Mouse (Mus musculus) liver (tissue): ENCODE data around the gene Lrriq3.

Experiments
- DNase-seq: peaks from one replicate; pipeline ENCODE4 v3.0.0-alpha.2; 2020; ENCODE audit warnings: mixed read lengths

Lrriq3 gene

DNA sequence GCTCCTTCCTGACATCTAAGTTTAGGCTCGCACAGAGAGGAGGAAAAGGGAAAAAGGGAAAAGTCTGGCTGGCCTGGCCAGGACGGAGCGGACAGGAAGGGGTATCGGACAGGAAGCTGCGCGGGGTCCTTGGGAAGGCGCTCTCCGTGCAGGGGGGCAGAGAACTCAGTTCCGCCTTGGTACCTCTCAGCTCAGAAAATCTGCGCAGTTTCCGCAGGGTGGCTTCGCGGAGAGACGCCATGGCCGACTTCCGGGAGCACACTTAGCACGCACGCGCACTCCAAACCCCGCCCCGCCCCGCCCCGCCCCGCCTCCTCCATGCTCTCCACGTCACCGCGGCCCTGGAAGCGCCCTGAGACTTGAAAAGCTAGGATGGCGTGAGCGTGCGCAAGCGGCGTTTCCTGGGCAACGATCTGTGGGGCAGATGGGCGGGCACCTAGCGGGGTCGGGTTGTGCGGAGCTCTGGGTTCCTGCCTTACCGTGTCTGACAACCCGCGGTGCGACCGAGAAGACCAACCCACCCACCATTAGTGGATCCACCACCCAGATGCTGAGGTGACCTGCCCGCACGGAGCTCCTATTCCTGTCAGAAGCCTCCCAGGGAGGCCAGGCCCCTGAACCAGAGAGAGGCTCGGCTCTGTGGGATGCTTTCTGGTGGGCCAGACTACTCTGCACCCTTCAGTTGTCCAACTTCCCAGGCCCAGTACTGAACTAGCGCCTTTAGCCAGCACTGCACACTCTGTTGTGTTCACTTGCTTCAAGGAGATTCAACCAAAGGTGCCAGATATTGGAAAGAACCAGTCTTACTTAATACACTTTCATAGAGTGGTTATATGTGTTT lies at the start of gene Lrriq3, which contains the start of gene Fpgt:
Lrriq3 (plus strand) TSS at position 319 of the 841 bp plus-strand sequence.
Fpgt (minus strand) TSS at position 288 of the 841 bp plus-strand sequence.
- peak; percentile 92 for DNase-seq

- no peak for DNase-seq
Measured at GRCm38 (mm10) chr3:155052021-155052420, 41.2 kb upstream of the Lrriq3 start.

GRCm38 (mm10) chr3:155053189-155053588 lies 40.0 kb upstream of the Lrriq3 start:
- DNase-seq, result no peak

DNA sequence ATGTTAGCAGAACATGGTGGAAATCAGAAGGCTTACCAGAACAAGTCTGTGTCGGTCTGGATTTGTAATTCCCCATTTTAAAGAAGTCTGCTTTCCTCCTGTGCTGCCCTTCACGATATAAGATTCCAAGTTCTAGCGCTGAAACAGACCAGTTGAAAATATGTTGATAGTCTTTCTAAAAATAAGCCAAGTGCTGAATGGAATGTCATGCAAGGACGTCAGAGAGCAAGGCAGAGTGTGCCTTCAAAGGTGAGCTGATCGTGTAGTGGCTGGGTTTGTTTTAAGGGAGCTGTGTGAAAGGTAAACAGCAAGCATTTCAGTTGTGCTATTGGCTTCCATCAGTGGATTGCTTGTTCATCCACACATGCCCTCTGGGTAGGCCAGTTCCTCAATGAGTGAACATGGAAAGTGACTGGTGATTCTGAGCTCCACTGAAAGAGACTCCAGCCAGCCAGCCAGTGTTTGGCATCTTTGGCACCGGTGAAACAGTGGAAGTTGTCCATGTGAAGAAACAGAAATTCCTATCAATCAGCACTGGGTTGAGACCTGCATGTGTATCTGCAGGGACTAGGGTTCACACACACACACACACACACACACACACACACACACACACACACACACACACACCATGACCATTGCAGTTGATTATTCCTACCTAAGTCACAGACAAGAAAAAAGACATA lies 37.9 kb upstream of the Lrriq3 start, which contains the start of gene Tnni3k:
Tnni3k (minus strand) TSS at position 177 of the 686 bp plus-strand sequence.
- no peak for DNase-seq

GRCm38 (mm10) chr3:155056606-155057005 lies 36.6 kb upstream of the Lrriq3 start:
- DNase-seq, result no peak

GRCm38 (mm10) chr3:155057566-155057965 lies 35.7 kb upstream of the Lrriq3 start:
- no peak for DNase-seq

- DNase-seq, result no peak
Measured at GRCm38 (mm10) chr3:155058800-155059448, 34.3 kb upstream of the Lrriq3 start.

GRCm38 (mm10) chr3:155059449-155059822 lies 33.8 kb upstream of the Lrriq3 start:
- DNase-seq, result no peak

DNA sequence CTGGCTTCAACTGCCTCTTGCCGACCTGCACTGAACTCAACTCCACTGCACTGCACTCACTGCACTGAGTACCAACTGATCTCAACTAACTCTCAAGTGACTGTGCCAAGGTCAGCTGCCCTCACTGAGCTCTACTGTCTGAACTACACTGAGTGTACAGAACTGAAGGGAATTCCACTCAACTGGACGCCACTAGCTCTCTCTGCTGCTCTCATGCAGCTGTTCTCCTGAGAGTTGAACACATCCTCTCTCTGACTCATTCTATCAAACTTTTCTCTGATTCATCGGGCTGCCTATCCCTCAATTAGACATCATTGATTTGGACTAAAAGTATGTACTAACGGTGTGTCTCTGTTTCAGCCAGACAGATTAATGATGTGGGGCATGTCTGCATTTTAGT lies 15.3 kb upstream of the Lrriq3 start:
- DNase-seq, result no peak

DNA sequence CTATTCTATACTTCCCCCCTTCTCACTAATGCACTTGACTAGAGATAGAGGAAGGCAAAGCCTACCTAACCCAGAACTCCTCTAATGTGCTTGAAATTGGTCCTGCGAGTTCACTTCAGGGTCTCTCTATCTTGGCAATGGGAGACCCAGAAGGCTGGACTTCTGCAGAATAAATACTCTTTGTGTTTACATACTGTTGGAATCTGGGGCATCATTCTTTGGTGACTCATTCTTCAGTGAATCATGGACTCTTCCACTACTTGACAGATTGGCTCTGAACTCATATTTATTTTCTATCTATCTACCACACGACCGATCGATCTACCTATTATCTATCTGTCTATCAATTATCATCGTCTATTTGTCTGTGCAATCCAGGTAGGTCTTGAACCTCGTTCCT lies 1.2 kb upstream of the Lrriq3 start:
- DNase-seq, result no peak

DNA sequence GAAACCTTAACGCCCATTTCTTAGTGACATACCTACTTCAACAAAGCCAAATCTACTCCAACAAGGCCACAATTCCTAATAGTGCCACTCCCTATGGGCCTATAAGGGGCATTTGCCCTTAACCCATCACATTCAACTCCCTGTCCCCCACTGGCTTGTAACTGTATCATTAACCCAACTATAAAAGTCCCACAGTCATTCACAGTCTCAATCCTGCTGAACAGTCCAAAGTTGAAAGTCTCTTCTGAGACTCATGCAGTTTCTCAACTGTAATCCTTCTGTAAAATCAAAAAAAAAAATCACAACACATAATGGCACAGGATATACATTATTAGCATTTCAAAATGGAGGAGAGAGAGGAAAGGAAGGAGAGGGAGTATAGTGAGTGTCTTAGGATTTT lies 6.0 kb downstream of the Lrriq3 start:
- DNase-seq, result no peak

DNA sequence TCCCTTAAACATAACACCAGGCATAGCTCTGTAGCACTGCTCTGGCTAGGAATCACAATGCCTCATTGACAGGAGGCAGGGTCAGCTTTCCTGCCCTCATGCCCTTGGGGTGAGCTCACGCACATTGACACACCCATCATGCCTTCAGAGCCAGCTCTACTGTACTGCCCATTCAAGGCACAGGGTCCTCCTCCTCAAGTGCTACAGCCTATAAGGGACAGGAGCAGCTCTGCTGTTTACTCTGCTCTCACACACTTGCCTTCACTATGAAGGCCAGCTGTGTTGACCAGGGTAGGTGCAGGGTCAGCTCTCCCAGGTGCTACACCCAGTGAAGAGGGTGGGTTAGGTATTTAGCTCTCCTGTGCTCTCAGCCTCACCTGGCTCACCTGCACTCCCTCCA lies 12.7 kb downstream of the Lrriq3 start:
- no peak for DNase-seq

DNA sequence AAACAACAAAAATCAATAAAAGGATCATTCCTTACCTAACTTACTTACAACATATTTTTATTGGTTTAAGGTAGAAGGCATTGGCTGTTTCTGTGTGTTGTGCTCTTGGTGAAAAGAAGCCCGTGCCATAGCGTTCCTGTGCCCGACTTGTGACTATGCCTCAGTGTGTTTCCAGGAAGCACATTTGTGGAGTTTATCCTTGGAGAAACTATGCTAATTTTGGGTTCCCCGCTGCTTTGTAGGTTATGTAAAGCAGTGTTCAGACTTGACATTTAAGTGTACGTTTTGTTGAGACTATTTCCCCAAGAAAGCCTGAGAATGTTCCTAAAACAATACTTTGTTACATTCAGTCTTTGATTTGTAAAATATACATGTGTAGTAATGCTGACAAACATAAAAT lies 44.5 kb downstream of the Lrriq3 start:
- DNase-seq, result no peak

DNA sequence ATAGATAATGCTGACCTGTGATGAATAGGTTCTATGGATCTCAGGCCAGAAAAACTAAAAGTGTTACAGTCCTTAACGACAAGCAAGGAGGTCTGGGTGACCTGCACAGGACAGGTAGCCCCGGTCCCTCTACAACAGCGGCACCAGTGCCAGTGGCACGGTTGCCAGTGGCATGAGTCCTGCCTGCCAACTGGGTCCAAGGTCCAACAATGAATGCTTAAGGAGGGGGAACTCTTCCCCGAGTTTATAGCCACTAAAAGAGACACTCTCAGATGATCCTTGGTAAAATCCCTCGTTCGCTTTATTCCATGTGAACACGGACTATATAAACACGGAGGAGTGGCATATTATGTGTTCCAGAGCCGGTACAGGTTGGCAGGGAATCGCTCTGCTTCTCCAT lies 47.8 kb downstream of the Lrriq3 start:
- DNase-seq, result no peak

DNA sequence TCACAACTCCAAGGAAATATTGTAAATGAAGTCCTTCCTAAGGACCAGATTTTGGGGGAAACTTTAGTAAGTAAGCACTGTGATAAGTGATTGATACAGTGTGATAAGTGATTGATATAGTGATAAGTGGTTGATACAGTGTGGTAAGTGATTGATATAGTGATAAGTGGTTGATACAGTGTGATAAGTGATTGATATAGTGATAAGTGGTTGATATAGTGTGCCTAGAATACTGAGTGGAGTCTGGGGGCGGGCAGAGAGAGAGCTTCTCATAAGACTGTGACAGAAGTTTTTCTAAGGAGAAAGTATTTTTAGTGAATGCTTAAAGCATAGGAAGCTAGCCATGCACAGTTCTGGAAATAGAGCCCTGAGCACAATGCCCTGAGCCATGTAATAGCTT lies 51.1 kb downstream of the Lrriq3 start:
- no peak for DNase-seq

DNA sequence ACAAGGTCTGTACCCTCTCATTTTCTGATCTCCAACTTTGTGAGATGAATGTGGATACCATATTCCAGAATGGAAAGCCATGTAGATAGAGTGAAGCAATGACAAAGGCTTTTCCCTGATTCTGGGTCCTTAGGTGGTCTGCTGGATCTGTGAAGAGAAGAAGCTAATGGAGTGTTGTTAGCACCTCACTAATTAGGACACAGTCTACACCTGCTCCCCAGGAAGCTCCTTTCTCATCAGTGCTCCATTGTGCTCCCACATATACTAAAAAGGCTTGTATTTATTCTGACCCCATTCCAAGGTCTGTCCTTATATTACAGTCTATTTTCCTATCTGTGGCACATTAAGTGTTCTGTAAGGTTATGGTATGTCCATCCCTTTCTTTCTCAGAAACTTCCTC lies 68.6 kb downstream of the Lrriq3 start:
- no peak for DNase-seq

- DNase-seq, result no peak
Measured at GRCm38 (mm10) chr3:155180303-155180902, 87.2 kb downstream of the Lrriq3 start.

DNA sequence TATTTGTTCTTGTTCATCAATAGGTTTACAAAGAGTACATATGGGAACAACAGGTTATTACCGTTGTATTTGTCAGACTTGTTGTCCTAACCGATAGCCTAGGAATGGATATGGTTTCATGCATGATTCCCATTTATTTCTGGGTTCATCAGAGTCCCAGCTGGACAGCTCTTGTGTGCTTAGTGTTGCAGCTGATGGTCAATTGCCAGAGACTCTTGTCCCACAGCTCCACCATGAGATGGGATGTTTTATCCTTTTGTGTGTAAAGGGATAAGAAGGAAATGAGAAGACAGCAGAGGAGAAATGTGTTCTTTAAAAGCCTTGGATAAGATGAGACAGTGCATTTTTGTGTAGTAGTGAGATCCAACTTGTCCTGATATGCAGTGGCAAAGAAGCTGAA lies 93.2 kb downstream of the Lrriq3 start:
- no peak for DNase-seq

DNA sequence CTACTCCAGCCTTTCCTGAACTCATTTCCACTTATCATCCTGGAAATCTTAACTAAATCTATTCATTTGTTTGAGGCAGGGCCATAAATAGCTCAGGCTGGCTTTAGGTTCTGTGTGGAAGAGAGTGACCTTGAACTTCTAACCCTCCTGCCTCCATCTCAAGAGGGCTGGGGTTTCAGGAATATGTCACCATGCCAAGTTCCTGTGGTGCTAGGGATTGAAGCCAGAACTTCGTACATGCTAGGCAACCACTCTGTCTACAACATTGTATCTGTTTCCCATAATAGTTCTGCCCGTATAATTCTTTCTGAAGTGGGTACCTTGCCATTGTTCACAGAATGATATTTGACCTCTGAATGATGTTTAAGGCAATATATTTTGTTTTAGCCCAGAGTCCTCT lies 95.6 kb downstream of the Lrriq3 start:
- no peak for DNase-seq

DNA sequence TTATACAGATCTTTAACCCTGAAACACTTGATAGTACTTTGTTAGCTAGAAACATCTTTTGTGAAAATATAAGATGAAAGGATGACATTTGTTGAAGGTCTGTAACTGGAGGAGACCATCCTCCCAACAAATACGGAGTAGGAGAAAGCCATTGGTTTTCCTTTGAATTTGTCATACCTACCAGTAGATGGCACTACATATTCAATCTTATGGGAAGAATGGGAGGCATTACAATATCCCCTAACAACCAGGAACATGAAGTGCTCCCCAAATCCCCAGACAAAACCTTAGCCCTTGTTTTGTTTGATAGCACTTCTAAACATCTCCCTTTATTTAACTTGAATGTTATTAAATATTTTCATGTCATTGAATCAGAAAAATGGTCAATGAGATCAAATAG lies 141.7 kb downstream of the Lrriq3 start:
- no peak for DNase-seq

- no peak for DNase-seq
Measured at GRCm38 (mm10) chr3:155235502-155235901, 142.3 kb downstream of the Lrriq3 start.
